Mouse (Mus musculus) layer of hippocampus, adult 11-12 months (tissue): ENCODE results near the gene Tiam1.

ENCODE experiments used
- DNase-seq: peaks from one replicate; pipeline ENCODE4 v3.0.0; 2022; ENCODE audit warnings: low spot score

The Tiam1 gene

DNA sequence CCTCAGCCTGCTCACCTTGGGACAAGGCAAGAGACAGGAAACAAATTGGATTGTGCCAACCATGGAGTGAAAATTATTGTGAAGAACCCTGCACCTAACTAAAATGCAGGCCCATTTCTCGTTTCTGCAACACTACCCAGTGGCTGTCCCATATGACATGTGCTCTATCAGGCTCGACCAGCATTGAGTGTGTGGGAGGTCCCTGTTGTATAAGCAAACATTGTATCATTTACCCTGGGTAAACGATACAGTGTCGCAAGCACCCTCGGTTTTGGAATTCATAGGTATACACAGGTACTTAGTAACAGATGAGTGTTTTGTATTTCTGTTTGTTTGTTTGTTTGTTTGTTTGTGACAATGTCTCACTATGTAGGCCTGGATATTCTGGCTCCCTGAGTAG is 357.8 kb downstream of the Tiam1 start:
- no peak for DNase-seq

GRCm38 (mm10) chr16:89779705-89780104 is 363.9 kb downstream of the Tiam1 start:
- no peak for DNase-seq

DNA sequence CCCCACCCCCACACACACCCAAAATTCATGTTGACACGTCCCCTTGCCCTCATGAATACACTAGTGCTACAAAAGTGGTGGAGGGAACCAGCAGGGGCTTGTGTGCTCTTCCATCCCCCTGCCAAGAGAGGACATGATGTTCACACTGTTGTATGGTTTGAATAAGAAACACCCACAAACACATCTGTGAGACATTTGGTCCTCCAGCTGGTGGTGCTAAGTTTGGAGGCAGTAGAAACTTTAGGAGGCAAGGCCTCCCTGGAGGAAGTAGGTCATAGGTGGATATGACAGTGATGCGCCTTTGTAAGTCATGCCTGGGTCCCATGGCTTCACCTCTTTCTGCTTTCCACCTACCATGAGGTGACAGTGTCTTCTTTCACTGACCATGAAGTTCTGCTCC is 366.1 kb downstream of the Tiam1 start:
- DNase-seq: peak; percentile 49

- no peak for DNase-seq
These were observed 369.0 kb downstream of the Tiam1 start for GRCm38 (mm10) chr16:89774553-89774913.

GRCm38 (mm10) chr16:89773657-89774552 is 369.7 kb downstream of the Tiam1 start:
- peak; percentile 92 for DNase-seq

- DNase-seq: no peak
These were observed 377.6 kb downstream of the Tiam1 start for GRCm38 (mm10) chr16:89765919-89766318.

DNA sequence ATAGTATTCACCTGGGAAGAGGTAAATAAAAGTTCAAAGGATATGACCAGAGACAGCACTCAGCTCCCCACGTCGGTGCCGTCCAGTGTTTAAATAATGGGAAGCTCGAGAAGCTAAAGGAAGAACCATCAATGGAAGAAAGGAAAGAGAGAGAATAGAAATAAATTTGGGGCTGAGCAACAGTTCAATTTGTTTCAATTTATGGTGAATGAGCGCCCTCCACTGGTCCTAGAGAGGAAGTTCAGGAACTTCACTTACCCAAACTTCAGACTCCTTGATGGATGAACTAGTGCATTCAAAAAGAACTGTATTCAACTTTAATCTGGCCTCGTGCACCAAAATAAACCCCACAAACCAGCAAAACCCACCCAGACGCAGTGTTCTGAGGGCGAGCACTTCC is 378.1 kb downstream of the Tiam1 start:
- DNase-seq: peak; percentile 27

GRCm38 (mm10) chr16:89763812-89764211 is 379.8 kb downstream of the Tiam1 start:
- DNase-seq: no peak

GRCm38 (mm10) chr16:89762523-89762922 is 381.0 kb downstream of the Tiam1 start:
- no peak for DNase-seq

DNA sequence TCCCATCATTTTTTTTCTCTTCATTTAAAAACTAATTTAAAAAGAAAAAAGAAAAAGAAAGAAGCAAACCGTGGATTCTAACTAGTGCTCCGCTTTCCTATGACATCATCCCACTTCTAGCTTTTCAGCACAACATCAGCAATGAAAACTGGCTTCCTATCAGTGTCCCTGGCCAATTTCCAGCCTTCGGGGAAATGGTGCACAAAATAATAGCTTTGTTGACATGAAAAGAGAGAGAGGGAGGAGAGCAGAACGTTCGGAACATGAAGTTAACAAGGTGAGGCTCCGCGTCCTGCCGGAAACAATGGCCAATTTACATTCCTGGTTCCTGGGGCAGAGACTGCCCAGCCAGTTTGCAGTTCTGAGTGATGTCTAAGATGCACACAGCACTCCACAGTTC is 381.5 kb downstream of the Tiam1 start:
- no peak for DNase-seq

GRCm38 (mm10) chr16:89757384-89757783 is 386.2 kb downstream of the Tiam1 start:
- no peak for DNase-seq

DNA sequence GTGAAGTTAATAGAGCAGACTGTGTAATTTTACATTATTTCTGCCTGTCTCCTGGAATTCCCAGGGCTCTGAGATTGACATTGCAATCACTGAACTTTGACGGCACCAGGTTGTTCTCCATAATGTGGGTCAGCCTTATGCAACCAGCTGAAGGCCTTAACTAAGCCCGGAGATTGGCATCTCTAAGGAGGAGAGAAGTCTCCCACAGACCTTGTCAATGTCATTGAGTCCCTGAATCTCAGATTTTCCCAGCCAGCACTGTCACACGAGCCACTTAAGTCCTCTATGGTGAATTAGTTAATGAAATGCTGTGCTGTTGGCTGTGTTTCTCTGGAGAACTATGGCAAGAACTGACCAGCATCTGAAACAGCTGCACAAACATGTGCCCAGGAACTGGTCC is 388.9 kb downstream of the Tiam1 start:
- DNase-seq: no peak

GRCm38 (mm10) chr16:89747864-89748263 is 395.7 kb downstream of the Tiam1 start:
- DNase-seq: no peak

DNA sequence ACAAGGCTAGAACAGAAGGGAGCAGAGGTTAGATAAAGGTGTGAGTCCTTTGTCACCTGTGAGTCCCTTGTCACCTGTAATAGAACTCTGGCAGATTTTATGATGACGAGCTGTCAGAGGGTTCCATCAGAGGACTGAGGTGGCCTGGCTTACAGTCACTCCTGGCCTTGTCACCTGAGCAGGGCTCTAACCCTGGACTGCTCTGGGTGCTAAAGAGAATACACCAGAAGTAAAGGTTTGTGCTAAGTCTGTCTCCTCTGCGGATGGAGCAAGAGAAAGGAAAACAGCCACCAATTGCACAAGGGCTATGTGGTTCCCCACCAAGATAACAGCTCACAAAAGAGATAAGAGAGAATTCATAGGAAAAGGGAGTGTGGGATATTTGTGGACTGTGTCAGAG is 404.0 kb downstream of the Tiam1 start:
- DNase-seq: no peak

GRCm38 (mm10) chr16:89738963-89739362 is 404.6 kb downstream of the Tiam1 start:
- no peak for DNase-seq
